Mouse (Mus musculus) liver, embryonic 14.5 days (tissue): ENCODE data around the gene Tle6. TPM values are rescaled to one million over a fixed set of nuclear protein-coding genes. Genes with fewer than 3 reads are reported as not detected.

Source experiments
- ATAC-seq: fragments of 200-750 bp; cut with Nextera tagmentation; 2 replicates; pipeline ENCODE4 v1.8.0; 2017; ENCODE audit warnings: moderate number of reproducible peaks, mild to moderate bottlenecking, moderate library complexity; ENCODE audit not compliant: insufficient read depth
- DNase-seq, 3 experiments: peaks; one replicate each; pipeline ENCODE4 v3.0.0-alpha.2; 2012 to 2013; ENCODE audit warnings: low read depth in 3 of 3, low spot score in 3 of 3
- H3K27ac ChIP-seq: fragments of 300-500 bp; sonication (generic); 2 replicates; pipeline ENCODE4 v1.5.1; 2014; ENCODE audit warnings: moderate library complexity, mild to moderate bottlenecking, control low read depth, inconsistent platforms
- H3K27me3 ChIP-seq: fragments of 300-500 bp; sonication (generic); 2 replicates; pipeline ENCODE4 v1.6.1; 2014; ENCODE audit warnings: mild to moderate bottlenecking, low read length, moderate library complexity; ENCODE audit not compliant: control insufficient read depth, insufficient read depth
- H3K36me3 ChIP-seq: fragments of 300-500 bp; sonication (generic); replicated peaks from 2 replicates; pipeline ENCODE4 v1.6.1; 2014; ENCODE audit warnings: low read depth; ENCODE audit not compliant: control insufficient read depth, insufficient read depth
- H3K4me1 ChIP-seq, 2 experiments: fragments of 200-500 bp in 1 of 2; fragments of 300-500 bp in 1 of 2; sonication (generic) in 1 of 2; replicated peaks; 2 replicates each; pipeline ENCODE4 v1.6.1; 2012 to 2014; ENCODE audit warnings: antibody characterized with exemption in 1 of 2, inconsistent platforms in 1 of 2, low read length in 1 of 2; ENCODE audit not compliant: control insufficient read depth in 2 of 2, insufficient read depth in 2 of 2
- H3K4me2 ChIP-seq: fragments of 300-500 bp; sonication (generic); 2 replicates; pipeline ENCODE4 v1.6.1; 2014; ENCODE audit warnings: low read depth, mild to moderate bottlenecking, control low read depth, moderate library complexity
- H3K4me3 ChIP-seq, 2 experiments: fragments of 200-500 bp in 1 of 2; fragments of 300-500 bp in 1 of 2; sonication (generic) in 1 of 2; 2 replicates each; pipeline ENCODE4 v1.5.1; 2012 to 2014; ENCODE audit warnings: low read depth in 2 of 2, low read length in 2 of 2, mild to moderate bottlenecking in 2 of 2, control low read depth in 1 of 2, inconsistent platforms in 1 of 2, moderate library complexity in 1 of 2; ENCODE audit not compliant: insufficient read depth in 1 of 2
- H3K9ac ChIP-seq: fragments of 300-500 bp; sonication (generic); replicated peaks from 2 replicates; pipeline ENCODE4 v1.6.1; 2014; ENCODE audit warnings: mild to moderate bottlenecking, control low read depth, moderate library complexity
- H3K9me3 ChIP-seq: fragments of 300-500 bp; sonication (generic); 2 replicates; pipeline ENCODE4 v1.6.1; 2016; ENCODE audit warnings: low read length, mixed read lengths; ENCODE audit not compliant: control insufficient read depth
- CTCF ChIP-seq: IDR thresholded peaks from 2 replicates; pipeline ENCODE4 v1.5.1; 2016; ENCODE audit warnings: antibody characterized with exemption, low read depth, control low read depth
- EP300 ChIP-seq: IDR thresholded peaks from 2 replicates; pipeline ENCODE4 v1.6.1; 2016; ENCODE audit warnings: antibody characterized with exemption, low read depth
- WGBS: fragments of 180-500 bp; shearing (Covaris S2); extraction: QIAGEN DNeasy Blood & Tissue Kit; methylation state at CpG from one replicate; pipeline ENCODE4 v1.1.7; 2014; ENCODE audit not compliant: insufficient replicate concordance; 5-methylcytosine and 5-hydroxymethylcytosine counted together
- polyA plus RNA-seq, 2 experiments: library from polyadenylated mRNA; depleted of rRNA in 1 of 2; stranded (reverse) in 1 of 2; unstranded in 1 of 2; fragments of >200 nt; fragmentation: Nextera tagmentation in 1 of 2; extraction: Ambion mirVana in 1 of 2; gene quantifications; 2 replicates each; pipeline versions ENCODE4 v1.2.1 to v1.2.3; 2012 to 2014

The Tle6 gene
- polyA plus RNA-seq, 2 experiments = 4.5 to 5.6 TPM

DNA sequence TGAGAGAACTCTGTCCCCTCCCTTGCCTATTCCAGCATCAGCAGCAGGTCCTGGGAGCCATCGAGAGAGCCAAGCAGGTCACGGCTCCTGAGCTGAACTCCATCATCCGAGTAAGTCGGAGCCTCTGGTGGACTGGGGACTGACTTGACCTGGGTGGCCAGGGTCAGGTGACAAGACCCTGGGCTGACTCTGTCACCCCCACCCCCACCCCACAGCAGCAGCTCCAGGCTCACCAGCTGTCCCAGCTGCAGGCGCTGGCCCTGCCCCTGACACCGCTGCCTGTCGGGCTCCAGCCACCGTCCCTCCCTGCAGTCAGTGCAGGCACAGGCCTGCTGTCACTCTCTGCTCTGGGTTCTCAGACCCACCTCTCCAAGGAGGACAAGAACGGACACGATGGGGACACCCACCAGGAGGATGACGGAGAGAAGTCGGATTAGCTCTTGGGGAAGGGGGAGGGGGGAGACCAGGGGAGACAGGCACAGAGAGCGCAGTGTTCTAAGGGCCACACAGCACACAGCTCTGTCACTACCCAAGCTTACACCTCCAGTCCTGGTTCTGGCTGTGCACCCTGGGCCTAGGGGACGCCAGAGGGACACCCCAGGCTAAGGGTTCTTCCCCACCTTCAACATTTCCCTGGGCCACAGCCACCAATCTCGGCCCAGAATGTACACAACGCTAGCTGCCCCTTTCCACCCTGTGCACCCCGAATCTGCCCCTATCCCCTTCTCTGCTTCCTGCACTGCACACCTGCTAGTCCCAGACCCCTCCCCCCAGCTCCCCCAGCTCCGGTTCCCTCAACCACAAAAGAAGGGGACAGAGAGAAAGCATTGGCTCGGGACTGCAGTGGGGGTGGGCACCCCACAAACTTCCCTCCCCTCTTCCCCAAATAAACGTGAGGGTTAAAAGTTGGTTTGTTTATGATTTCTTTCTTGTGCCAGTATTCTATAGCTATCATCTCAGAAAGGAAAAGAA lies 35.3 kb downstream of the Tle6 start:
- 63% methylated on average over 20 of the region's 20 CpGs for WGBS
- DNase-seq (no peak), ATAC-seq (no peak)
- Histone ChIP-seq H3K9ac (no peak overlapping the region), H3K36me3 (peaks cover 12% of the 10 kb centered on the region), H3K4me3 (no peak overlapping the region), H3K27me3 (no peaks in the 10 kb centered on the region), H3K9me3 (no peaks in the 10 kb centered on the region), H3K4me2 (no peak overlapping the region), H3K4me1 (peaks cover 7 to 29% of the 10 kb centered on the region in 2 experiments), H3K27ac (no peak overlapping the region)
- no peak for TF ChIP-seq EP300
- TF ChIP-seq CTCF = no peak

DNA sequence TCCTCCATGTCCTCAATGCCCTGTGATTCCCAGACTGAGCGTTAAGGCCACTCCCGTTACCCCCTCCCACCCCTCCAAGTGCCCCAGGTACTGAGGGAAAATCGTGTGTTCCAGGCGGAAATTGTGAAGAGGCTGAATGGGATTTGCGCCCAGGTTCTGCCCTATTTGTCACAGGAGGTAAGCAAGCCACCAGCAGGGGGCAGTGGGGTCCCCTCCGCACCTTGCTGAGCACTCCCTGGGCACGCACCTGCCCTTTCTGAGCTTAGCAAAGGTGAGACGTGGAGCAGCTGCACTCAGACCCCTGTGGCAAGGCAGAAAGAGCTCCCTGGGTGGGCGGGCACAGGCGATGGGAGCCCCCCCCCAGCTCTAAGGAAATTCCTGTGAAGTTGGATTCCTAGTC lies 36.1 kb downstream of the Tle6 start:
- 53% methylated on average over 10 of the region's 10 CpGs for WGBS
- no peak overlapping the region for H3K27ac ChIP-seq
- TF ChIP-seq EP300 (no peak), CTCF (peak; percentile 94)
- ATAC-seq = no peak
- H3K4me1 ChIP-seq = peaks cover 7 to 22% of the 10 kb centered on the region in 2 experiments
- H3K4me3 ChIP-seq = no peak overlapping the region
- no peak overlapping the region for H3K9ac ChIP-seq
- H3K36me3 ChIP-seq = peaks cover 12% of the 10 kb centered on the region
- no peaks in the 10 kb centered on the region for H3K27me3 ChIP-seq
- no peaks in the 10 kb centered on the region for H3K9me3 ChIP-seq
- no peak for DNase-seq
- H3K4me2 ChIP-seq = no peak overlapping the region

DNA sequence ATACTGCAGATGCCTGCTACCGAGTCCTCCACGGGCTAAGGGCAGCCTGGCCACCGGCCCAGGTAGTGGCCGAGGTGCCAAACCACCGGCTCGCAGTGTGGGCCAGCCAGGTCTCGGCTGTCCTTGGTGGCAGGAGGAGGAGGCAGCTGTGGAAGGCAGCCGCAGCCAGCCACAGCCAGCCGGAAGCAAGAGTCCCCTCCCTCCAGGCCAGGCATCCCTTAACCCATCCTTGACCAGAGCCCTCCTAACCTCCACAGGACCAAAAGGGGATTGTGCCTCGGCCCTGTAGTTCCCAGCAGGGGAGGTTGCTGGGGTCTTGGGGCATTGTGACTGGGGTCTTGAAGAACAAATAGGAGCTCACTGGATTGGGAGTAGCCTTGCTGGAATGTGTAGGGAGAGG lies 36.7 kb downstream of the Tle6 start:
- Histone ChIP-seq H3K36me3 (peaks cover 12% of the 10 kb centered on the region), H3K9me3 (no peaks in the 10 kb centered on the region), H3K4me3 (no peak overlapping the region), H3K4me1 (peaks cover 7 to 22% of the 10 kb centered on the region in 2 experiments), H3K9ac (no peak overlapping the region), H3K27me3 (no peaks in the 10 kb centered on the region), H3K27ac (no peak overlapping the region), H3K4me2 (peak overlapping the region; percentile 20; the same call in 1 of the 2 replicates)
- TF ChIP-seq EP300 = no peak
- TF ChIP-seq CTCF = no peak
- DNase-seq (no peak), ATAC-seq (no peak)
- WGBS = 32% methylated on average over 10 of the region's 10 CpGs

DNA sequence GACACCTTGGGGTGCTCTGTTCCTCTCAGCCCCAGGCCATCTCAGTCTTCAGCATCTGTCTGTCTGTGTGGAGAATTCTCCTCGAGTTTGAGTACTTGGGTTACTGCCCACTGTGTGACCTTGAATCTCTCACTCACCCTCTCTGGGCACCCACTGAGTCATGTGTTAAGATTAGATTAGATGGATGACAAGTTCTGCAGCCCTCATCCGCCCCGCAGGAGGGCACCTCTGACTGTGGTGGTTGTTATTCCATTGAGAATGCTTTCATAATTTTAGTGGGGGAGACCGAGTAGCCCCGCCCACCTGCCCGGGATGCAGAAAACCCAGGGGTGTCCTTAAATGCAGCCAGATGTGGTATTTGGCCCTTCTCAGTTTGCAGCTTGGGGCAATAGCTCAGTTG lies 37.4 kb downstream of the Tle6 start:
- no peak for TF ChIP-seq CTCF
- no peak for TF ChIP-seq EP300
- no peaks in the 10 kb centered on the region for H3K9me3 ChIP-seq
- H3K27ac ChIP-seq = no peak overlapping the region; the same call in 1 of the 2 replicates
- WGBS = 22% methylated on average over 6 of the region's 6 CpGs
- ATAC-seq = no peak
- DNase-seq = no peak
- H3K36me3 ChIP-seq = peaks cover 12% of the 10 kb centered on the region
- H3K4me2 ChIP-seq = no peak overlapping the region
- no peak overlapping the region for H3K9ac ChIP-seq
- no peaks in the 10 kb centered on the region for H3K27me3 ChIP-seq
- H3K4me1 ChIP-seq = peaks cover 9 to 26% of the 10 kb centered on the region in 2 experiments
- no peak overlapping the region for H3K4me3 ChIP-seq

DNA sequence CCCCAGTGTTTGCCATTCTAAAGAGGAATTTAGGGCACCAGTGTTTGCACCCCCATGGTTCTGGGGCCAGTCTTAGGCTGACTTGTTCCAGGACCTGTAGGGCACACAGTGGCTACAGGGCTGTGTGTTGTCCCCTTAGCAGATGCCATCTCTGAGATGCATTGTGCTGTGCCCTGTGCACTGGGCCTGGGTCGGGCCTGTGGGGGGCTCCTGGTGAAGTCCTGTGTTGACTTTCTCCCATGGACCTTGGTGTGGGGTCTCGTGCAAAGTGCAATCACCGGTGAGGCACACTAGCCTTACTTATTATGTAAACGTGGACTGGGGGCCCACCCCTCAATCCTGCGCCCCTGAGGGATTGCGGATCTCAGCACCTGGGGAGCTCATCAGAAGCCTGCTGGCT lies 38.5 kb downstream of the Tle6 start:
- Histone ChIP-seq H3K9ac (no peak overlapping the region), H3K4me3 (no peak overlapping the region), H3K9me3 (no peaks in the 10 kb centered on the region), H3K36me3 (peaks cover 12% of the 10 kb centered on the region), H3K27me3 (no peaks in the 10 kb centered on the region), H3K27ac (no peak overlapping the region), H3K4me2 (no peak overlapping the region), H3K4me1 (peaks cover 9 to 23% of the 10 kb centered on the region in 2 experiments)
- 74% methylated on average over 6 of the region's 6 CpGs for WGBS
- no peak for DNase-seq
- ATAC-seq = no peak
- TF ChIP-seq EP300 (no peak), CTCF (no peak)
